Mouse (Mus musculus) CD4-positive naive resting alpha-beta T cell, adult 57 days (primary cell): ENCODE measurements around the gene Olfr494. TPM values are rescaled to one million over a fixed set of nuclear protein-coding genes. Genes with fewer than 3 reads are reported as not detected.

Experiments
- total RNA-seq: library from RNA; stranded (reverse); gene quantifications from one replicate; pipeline ENCODE4 v1.2.4, GENCODE M21; 2023

Olfr494 gene
- total RNA-seq = not detected

DNA sequence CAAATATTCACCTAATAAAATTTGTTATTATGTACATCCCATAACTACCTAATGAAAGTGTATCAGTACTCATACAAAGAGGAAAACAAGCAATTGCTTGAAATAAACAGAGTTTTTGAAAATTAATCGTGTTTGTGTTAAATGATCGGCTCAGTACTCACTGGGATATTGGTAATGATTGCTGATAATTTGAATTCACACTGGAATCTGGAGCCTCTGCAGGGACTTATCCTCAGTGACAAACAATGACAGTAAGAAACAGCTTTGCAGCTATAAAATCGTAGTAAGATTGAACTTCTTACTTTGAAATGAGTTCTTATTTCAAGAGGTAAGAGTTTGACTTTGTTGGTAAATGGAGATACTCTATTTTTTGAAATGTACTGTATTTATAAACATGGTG lies at the start of gene Olfr494:
Olfr494 (plus strand) TSS at position 301 of the 400 bp plus-strand sequence.

DNA sequence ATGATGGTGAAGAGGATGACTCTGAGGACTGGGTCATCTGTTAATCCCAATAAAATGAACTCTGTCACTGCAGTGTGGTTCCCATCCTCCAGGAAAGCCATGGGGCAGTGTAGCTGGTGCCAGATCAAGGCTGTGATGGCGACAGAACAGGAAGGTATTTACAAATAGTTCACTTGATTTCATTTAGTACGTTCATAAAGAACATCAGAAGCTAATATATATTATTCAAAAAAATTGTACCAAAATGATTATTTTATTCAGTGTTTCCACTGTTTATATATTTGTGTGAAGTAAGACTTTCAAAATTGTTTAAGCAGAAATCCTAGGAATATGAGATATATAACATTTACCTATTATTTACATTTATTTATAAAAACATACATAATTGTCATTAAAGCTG lies 41.6 kb upstream of the Olfr494 start, which contains the start of gene Olfr492:
Olfr492 (minus strand) TSS at position 101 of the 400 bp plus-strand sequence.

DNA sequence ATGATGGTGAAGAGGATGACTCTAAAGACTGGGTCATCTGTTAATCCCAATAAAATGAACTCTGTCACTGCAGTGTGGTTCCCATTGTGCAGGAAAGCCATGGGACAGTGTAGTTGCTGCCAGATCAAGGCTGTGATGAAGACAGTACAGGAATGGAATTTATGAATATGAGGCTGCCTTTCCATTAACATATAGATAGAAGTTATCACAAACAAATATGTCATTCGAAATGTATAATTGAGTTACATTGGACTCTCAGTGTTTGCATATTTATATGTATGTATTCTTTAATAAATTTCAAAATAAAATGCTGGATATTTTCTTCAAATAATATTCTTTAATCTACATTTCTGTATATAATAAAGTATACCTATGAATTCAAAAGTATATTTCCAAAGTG lies 18.3 kb upstream of the Olfr494 start, which contains the start of gene Olfr493:
Olfr493 (minus strand) TSS at position 101 of the 400 bp plus-strand sequence.

DNA sequence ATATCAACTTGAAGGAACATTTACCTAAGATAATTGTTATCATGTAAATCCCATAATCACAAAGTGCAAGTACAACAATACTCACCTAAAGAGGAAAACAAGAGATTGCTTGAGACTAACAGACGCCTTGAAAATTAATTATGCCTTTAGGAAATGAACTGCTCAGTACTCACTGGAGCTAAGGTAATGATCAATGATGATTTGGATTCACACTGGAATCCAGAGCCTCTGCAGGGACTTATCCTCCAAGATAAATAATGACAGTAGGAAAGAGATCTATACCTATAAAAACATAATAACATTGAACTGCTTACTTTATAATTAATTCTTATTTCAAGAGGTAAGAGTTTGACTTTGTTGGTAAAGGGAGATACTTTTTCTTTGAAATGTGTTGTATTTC lies 27.7 kb downstream of the Olfr494 start, which contains the start of gene Olfr495:
Olfr495 (plus strand) TSS at position 301 of the 400 bp plus-strand sequence.

Other genes with a start within 250 kb of the Olfr494 start
- not detected for gene Olfr484, start 237.9 kb upstream of the Olfr494 start, total RNA-seq
- gene Olfr485, start 205.5 kb upstream of the Olfr494 start, total RNA-seq = not detected
- gene Olfr486, start 192.6 kb upstream of the Olfr494 start, total RNA-seq = not detected
- not detected for gene Olfr487, start 150.7 kb upstream of the Olfr494 start, total RNA-seq
- not detected for gene Olfr488, start 107.0 kb upstream of the Olfr494 start, total RNA-seq
- gene Olfr490, start 76.4 kb upstream of the Olfr494 start, total RNA-seq = not detected
- gene Olfr491, start 51.9 kb upstream of the Olfr494 start, total RNA-seq = not detected
- gene Olfr492, start 41.7 kb upstream of the Olfr494 start, total RNA-seq = not detected
- gene Olfr493, start 18.4 kb upstream of the Olfr494 start, total RNA-seq = not detected
- gene Olfr495, start 27.8 kb downstream of the Olfr494 start, total RNA-seq = not detected
- not detected for gene Olfr497, start 55.1 kb downstream of the Olfr494 start, total RNA-seq
- gene Olfr498, start 100.0 kb downstream of the Olfr494 start, total RNA-seq = not detected
- gene Olfr502, start 159.7 kb downstream of the Olfr494 start, total RNA-seq = not detected
- gene Olfr503, start 179.2 kb downstream of the Olfr494 start, total RNA-seq = not detected
- not detected for gene Olfr504, start 200.5 kb downstream of the Olfr494 start, total RNA-seq
- gene Olfr506, start 245.5 kb downstream of the Olfr494 start, total RNA-seq = not detected